Mouse (Mus musculus) neutrophil, adult 5-6 weeks (primary cell): ENCODE data around the gene Tyk2. TPM values are rescaled to one million over a fixed set of nuclear protein-coding genes. Genes with fewer than 3 reads are reported as not detected.
A peak's percentile ranks its signal among the peaks of the same experiment; 100 is the strongest.

Experiments used
- ATAC-seq: fragments of 151-379, 151-347 bp; 2 replicates; pipeline ENCODE4 v1.8.0; 2017; ENCODE audit warnings: mild to moderate bottlenecking, moderate TSS enrichment; ENCODE audit not compliant: insufficient number of reproducible peaks, poor library complexity, low FRiP score, severe bottlenecking; ENCODE audit errors: extremely low read depth
- total RNA-seq: library from RNA; stranded (forward); fragments of 200-1000 nt; gene quantifications from 2 replicates; pipeline ENCODE4 v1.2.3, GENCODE M21; 2017

The Tyk2 gene
- total RNA-seq, 1 experiment from 2014 or later, result 30.4 TPM

- ATAC-seq, result no peak
Observed at GRCm38 (mm10) chr9:21075625-21076024, 55.4 kb downstream of the Tyk2 start.

GRCm38 (mm10) chr9:21074173-21074572 is 56.9 kb downstream of the Tyk2 start:
- no peak for ATAC-seq

- ATAC-seq, result peak; percentile 86
Observed at GRCm38 (mm10) chr9:21073044-21073840, 57.8 kb downstream of the Tyk2 start, which contains the start of the genes Gm49373 and Fdx1l. Gm49373 (minus strand) TSS chr9:21073096. Fdx1l (minus strand) TSS chr9:21073614.

- ATAC-seq, result no peak
Observed at GRCm38 (mm10) chr9:21072641-21073040, 58.4 kb downstream of the Tyk2 start.

- no peak for ATAC-seq
Observed at GRCm38 (mm10) chr9:21067006-21067684, 63.9 kb downstream of the Tyk2 start, which contains the start of gene Zglp1. Zglp1 (minus strand) TSS chr9:21067093.

GRCm38 (mm10) chr9:21062928-21063327 is 68.1 kb downstream of the Tyk2 start:
- no peak for ATAC-seq

Other genes with a start within 250 kb of the Tyk2 start
- gene Ppan, start 243.1 kb downstream of the Tyk2 start, total RNA-seq, result 42.1 and 48.9 TPM in 2 replicates
- gene Eif3g, start 232.6 kb downstream of the Tyk2 start, total RNA-seq, result 91.0 and 92.9 TPM in 2 replicates
- gene Dnmt1, start 171.4 kb downstream of the Tyk2 start, total RNA-seq, result 58.3 and 60.4 TPM in 2 replicates
- 0.98 and 1.3 TPM in 2 replicates for gene S1pr2, start 154.5 kb downstream of the Tyk2 start, total RNA-seq
- 26.6 and 30.0 TPM in 2 replicates for gene Mrpl4, start 128.5 kb downstream of the Tyk2 start, total RNA-seq
- 34.6 and 36.9 TPM in 2 replicates for gene Icam1, start 115.3 kb downstream of the Tyk2 start, total RNA-seq
- gene Icam4, start 101.9 kb downstream of the Tyk2 start, total RNA-seq, result not detected in 2 replicates
- gene Icam5, start 99.2 kb downstream of the Tyk2 start, total RNA-seq, result 0.12 TPM in 1 of 2 replicates, not detected in the other
- gene Zglp1, start 64.2 kb downstream of the Tyk2 start, total RNA-seq, result not detected in 2 replicates
- 0.23 and 0.25 TPM in 2 replicates for gene Gm49373, start 58.1 kb downstream of the Tyk2 start, total RNA-seq
- 11.1 and 15.7 TPM in 2 replicates for gene Fdx1l, start 57.6 kb downstream of the Tyk2 start, total RNA-seq
- gene Gm38431, start 39.2 kb downstream of the Tyk2 start, total RNA-seq, result 4.7 TPM in 2 replicates
- gene Raver1, start 39.2 kb downstream of the Tyk2 start, total RNA-seq, result 15.0 and 15.4 TPM in 2 replicates
- gene Cdc37, start 18.7 kb upstream of the Tyk2 start, total RNA-seq, result 117 and 133 TPM in 2 replicates
- gene Pde4a, start 34.5 kb upstream of the Tyk2 start, total RNA-seq, result 1.5 and 2.6 TPM in 2 replicates
- gene Keap1, start 108.1 kb upstream of the Tyk2 start, total RNA-seq, result 25.0 and 29.5 TPM in 2 replicates
- gene S1pr5, start 117.2 kb upstream of the Tyk2 start, total RNA-seq, result 4.7 and 5.9 TPM in 2 replicates
- gene Atg4d, start 134.1 kb upstream of the Tyk2 start, total RNA-seq, result 18.3 and 31.7 TPM in 2 replicates
- 175 and 178 TPM in 2 replicates for gene Kri1, start 156.7 kb upstream of the Tyk2 start, total RNA-seq
- gene Cdkn2d, start 160.2 kb upstream of the Tyk2 start, total RNA-seq, result 74.5 and 93.6 TPM in 2 replicates
- gene Ap1m2, start 181.1 kb upstream of the Tyk2 start, total RNA-seq, result 7.6 and 13.6 TPM in 2 replicates
- gene Slc44a2, start 189.5 kb upstream of the Tyk2 start, total RNA-seq, result 269 and 279 TPM in 2 replicates
- 58.2 and 67.9 TPM in 2 replicates for gene Ilf3, start 236.6 kb upstream of the Tyk2 start, total RNA-seq